Mouse (Mus musculus) thymus, adult 2 months (tissue): ENCODE measurements around the gene Creb3l2.

Source experiments
- CTCF ChIP-seq: fragments of 200-500 bp; IDR thresholded peaks from 2 replicates; pipeline ENCODE4 v1.5.1; 2012; ENCODE audit warnings: mild to moderate bottlenecking, control low read depth, low read length, moderate library complexity, borderline replicate concordance; ENCODE audit not compliant: control insufficient read depth, poor library complexity, insufficient read depth; ENCODE audit errors: extremely low read depth
- POLR2A ChIP-seq: fragments of 200-500 bp; IDR thresholded peaks from 2 replicates; pipeline ENCODE4 v1.6.1; 2012; ENCODE audit warnings: mild to moderate bottlenecking, low read length, control low read depth, moderate library complexity; ENCODE audit not compliant: control insufficient read depth, poor library complexity, insufficient read depth; ENCODE audit errors: extremely low read depth

- TF ChIP-seq CTCF (no peak), POLR2A (no peak)
Observed at GRCm38 (mm10) chr6:37428947-37429346, 13.0 kb downstream of the Creb3l2 start.
